Mouse (Mus musculus): ENCODE measurements around the gene Notch2. TPM values are rescaled to one million over a fixed set of nuclear protein-coding genes. Genes with fewer than 3 reads are reported as not detected.
"Not testable (repeated sequence)": the region's sequence is repeated elsewhere in the genome, so short reads cannot be mapped to it uniquely, and the experiment has no call there.

The Notch2 gene
- polyA plus RNA-seq, 1 experiment from 2014 or later = 20.8 TPM

- Histone ChIP-seq H3K36me3 (ENCODE audit: control insufficient read depth, insufficient read depth, low read length) (no peaks in the 10 kb centered on the region), H3K27me3 (ENCODE audit: control insufficient read depth, insufficient read depth, low read length) (no peaks in the 10 kb centered on the region), H3K4me2 (replicated peaks; ENCODE audit: low read depth, low read length) (no peak overlapping the region), H3K9ac (ENCODE audit: low read depth, low read length) (no peak overlapping the region), H3K4me3 (ENCODE audit: low read depth, low read length) (no peak overlapping the region), H3K4me1 (replicated peaks; ENCODE audit: control insufficient read depth, insufficient read depth, low read length) (no peaks in the 10 kb centered on the region), H3K9me3 (ENCODE audit: control insufficient read depth, low read length) (no peaks in the 10 kb centered on the region), H3K27ac (ENCODE audit: low read depth, low read length) (no peak overlapping the region)
- ATAC-seq (ENCODE audit: low FRiP score) = no peak
- WGBS = 76% methylated on average over 1 of the region's 1 CpGs
- DNase-seq (ENCODE audit: low spot score) = no peak
Measured at GRCm38 (mm10) chr3:98049671-98050070, 36.3 kb downstream of the Notch2 start.

DNA sequence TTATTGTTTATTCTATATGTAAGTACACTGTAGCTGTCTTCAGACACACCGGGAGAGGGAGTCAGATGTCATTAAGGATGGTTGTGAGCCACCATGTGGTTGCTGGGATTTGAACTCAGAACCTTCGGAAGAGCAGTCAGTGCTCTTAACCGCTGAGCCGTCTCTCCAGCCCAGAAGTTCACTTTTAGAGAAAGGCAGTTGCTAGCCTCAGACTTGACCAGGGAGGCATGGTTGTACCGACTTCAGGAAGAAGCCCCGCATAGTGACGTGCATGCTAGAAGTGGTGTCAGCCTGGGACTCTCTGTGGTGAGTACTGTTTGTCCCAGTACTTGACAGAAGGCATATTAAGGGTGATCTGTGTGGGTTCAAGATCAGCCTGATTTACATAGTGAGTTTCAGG lies 36.8 kb downstream of the Notch2 start:
- H3K4me2 ChIP-seq (replicated peaks; ENCODE audit: low read depth, low read length); H3K9me3 ChIP-seq (ENCODE audit: control insufficient read depth, low read length); H3K36me3 ChIP-seq (ENCODE audit: control insufficient read depth, insufficient read depth, low read length); DNase-seq (ENCODE audit: low spot score); H3K9ac ChIP-seq (ENCODE audit: low read depth, low read length); H3K4me3 ChIP-seq (ENCODE audit: low read depth, low read length); H3K27me3 ChIP-seq (ENCODE audit: control insufficient read depth, insufficient read depth, low read length); ATAC-seq (ENCODE audit: low FRiP score); H3K4me1 ChIP-seq (replicated peaks; ENCODE audit: control insufficient read depth, insufficient read depth, low read length); H3K27ac ChIP-seq (ENCODE audit: low read depth, low read length): not testable (repeated sequence)
- 90% methylated on average over 7 of the region's 7 CpGs for WGBS

- WGBS = 66% methylated on average over 14 of the region's 14 CpGs
- H3K4me2 ChIP-seq (replicated peaks; ENCODE audit: low read depth, low read length) = no peak overlapping the region
- H3K4me1 ChIP-seq (replicated peaks; ENCODE audit: control insufficient read depth, insufficient read depth, low read length) = no peaks in the 10 kb centered on the region
- H3K4me3 ChIP-seq (ENCODE audit: low read depth, low read length) = no peak overlapping the region
- DNase-seq (ENCODE audit: low spot score) = no peak
- H3K9ac ChIP-seq (ENCODE audit: low read depth, low read length) = no peak overlapping the region
- no peak overlapping the region for H3K27ac ChIP-seq (ENCODE audit: low read depth, low read length)
- no peaks in the 10 kb centered on the region for H3K9me3 ChIP-seq (ENCODE audit: control insufficient read depth, low read length)
- ATAC-seq (ENCODE audit: low FRiP score) = no peak
- no peaks in the 10 kb centered on the region for H3K27me3 ChIP-seq (ENCODE audit: control insufficient read depth, insufficient read depth, low read length)
- H3K36me3 ChIP-seq (ENCODE audit: control insufficient read depth, insufficient read depth, low read length) = no peaks in the 10 kb centered on the region
Measured at GRCm38 (mm10) chr3:98050492-98051406, 37.4 kb downstream of the Notch2 start.

GRCm38 (mm10) chr3:98051407-98051968 lies 38.2 kb downstream of the Notch2 start:
- Histone ChIP-seq H3K9me3 (ENCODE audit: control insufficient read depth, low read length) (no peaks in the 10 kb centered on the region), H3K4me3 (ENCODE audit: low read depth, low read length) (no peak overlapping the region), H3K4me2 (replicated peaks; ENCODE audit: low read depth, low read length) (no peak overlapping the region), H3K4me1 (replicated peaks; ENCODE audit: control insufficient read depth, insufficient read depth, low read length) (no peaks in the 10 kb centered on the region), H3K9ac (ENCODE audit: low read depth, low read length) (no peak overlapping the region), H3K27ac (ENCODE audit: low read depth, low read length) (no peak overlapping the region), H3K36me3 (ENCODE audit: control insufficient read depth, insufficient read depth, low read length) (no peaks in the 10 kb centered on the region), H3K27me3 (ENCODE audit: control insufficient read depth, insufficient read depth, low read length) (no peaks in the 10 kb centered on the region)
- ATAC-seq (ENCODE audit: low FRiP score) (0 out of 2 replicates have a peak, but pooled peaks have one; percentile 36), DNase-seq (ENCODE audit: low spot score) (no peak)
- 48% methylated on average over 16 of the region's 16 CpGs for WGBS

GRCm38 (mm10) chr3:98052507-98053430 lies 39.4 kb downstream of the Notch2 start:
- Histone ChIP-seq H3K36me3 (ENCODE audit: control insufficient read depth, insufficient read depth, low read length) (no peaks in the 10 kb centered on the region), H3K4me1 (replicated peaks; ENCODE audit: control insufficient read depth, insufficient read depth, low read length) (no peaks in the 10 kb centered on the region), H3K4me3 (ENCODE audit: low read depth, low read length) (no peak overlapping the region), H3K9ac (ENCODE audit: low read depth, low read length) (no peak overlapping the region), H3K27ac (ENCODE audit: low read depth, low read length) (no peak overlapping the region), H3K27me3 (ENCODE audit: control insufficient read depth, insufficient read depth, low read length) (no peaks in the 10 kb centered on the region), H3K4me2 (replicated peaks; ENCODE audit: low read depth, low read length) (no peak overlapping the region), H3K9me3 (ENCODE audit: control insufficient read depth, low read length) (no peaks in the 10 kb centered on the region)
- 80% methylated on average over 16 of the region's 16 CpGs for WGBS
- DNase-seq (ENCODE audit: low spot score) (no peak), ATAC-seq (ENCODE audit: low FRiP score) (no peak)

DNA sequence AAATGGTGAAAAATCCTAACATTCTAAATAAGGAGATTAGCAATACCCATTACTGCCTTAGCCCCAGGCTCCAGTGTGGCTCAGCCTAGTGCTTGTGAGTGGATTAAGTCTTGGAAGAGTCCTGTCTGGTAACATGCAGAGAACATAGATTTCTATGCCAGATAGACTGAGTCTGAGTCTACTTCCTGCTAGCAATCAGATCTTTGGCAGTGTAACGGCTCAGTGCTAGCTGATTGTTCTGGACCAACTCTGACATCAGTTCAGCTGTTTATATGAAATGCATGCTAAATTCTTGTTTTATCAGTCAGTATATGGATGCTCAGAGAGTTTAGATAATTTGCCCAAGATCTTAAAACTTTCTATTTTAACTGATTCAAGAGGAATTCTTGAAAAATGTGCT lies 40.5 kb downstream of the Notch2 start:
- Histone ChIP-seq H3K36me3 (ENCODE audit: control insufficient read depth, insufficient read depth, low read length) (no peaks in the 10 kb centered on the region), H3K9me3 (ENCODE audit: control insufficient read depth, low read length) (no peaks in the 10 kb centered on the region), H3K4me2 (replicated peaks; ENCODE audit: low read depth, low read length) (no peak overlapping the region), H3K27me3 (ENCODE audit: control insufficient read depth, insufficient read depth, low read length) (no peaks in the 10 kb centered on the region), H3K27ac (ENCODE audit: low read depth, low read length) (no peak overlapping the region), H3K4me1 (replicated peaks; ENCODE audit: control insufficient read depth, insufficient read depth, low read length) (no peaks in the 10 kb centered on the region), H3K9ac (ENCODE audit: low read depth, low read length) (no peak overlapping the region), H3K4me3 (ENCODE audit: low read depth, low read length) (no peak overlapping the region)
- no peak for ATAC-seq (ENCODE audit: low FRiP score)
- DNase-seq (ENCODE audit: low spot score) = no peak
- 80% methylated on average over 1 of the region's 1 CpGs for WGBS

DNA sequence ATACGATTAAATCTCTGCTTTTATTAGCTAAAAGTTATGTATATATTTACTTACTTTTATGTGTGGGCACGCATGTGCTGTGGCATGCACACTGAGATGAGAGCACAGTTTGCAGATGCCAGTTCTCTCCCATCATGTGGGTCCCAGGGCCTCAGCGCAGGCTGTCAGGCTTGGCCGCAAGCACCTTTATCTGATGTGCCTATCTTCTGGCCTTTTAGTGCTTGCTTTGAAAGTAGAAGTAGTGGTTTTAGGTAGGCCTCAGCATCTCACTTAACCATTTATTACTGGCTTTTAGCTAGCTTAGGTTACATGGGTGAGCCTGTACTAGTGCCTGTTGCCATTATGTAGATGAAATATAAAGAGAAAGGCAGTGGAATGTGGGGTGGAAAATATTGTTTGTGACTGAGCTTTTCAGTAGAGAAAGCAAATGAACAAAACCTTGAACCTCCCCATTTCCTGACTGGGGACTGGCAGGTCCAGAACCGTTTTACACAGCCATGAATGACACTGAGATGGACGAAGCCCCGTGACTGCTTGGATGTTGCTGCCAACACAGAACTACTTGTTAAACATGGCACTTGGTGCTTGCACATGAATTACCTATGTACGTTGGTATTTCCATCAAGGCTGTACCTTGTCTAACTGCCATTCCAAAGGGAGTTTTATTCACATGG lies 41.1 kb downstream of the Notch2 start:
- 90% methylated on average over 8 of the region's 8 CpGs for WGBS
- H3K36me3 ChIP-seq (ENCODE audit: control insufficient read depth, insufficient read depth, low read length) = no peaks in the 10 kb centered on the region
- H3K9ac ChIP-seq (ENCODE audit: low read depth, low read length) = no peak overlapping the region
- H3K4me1 ChIP-seq (replicated peaks; ENCODE audit: control insufficient read depth, insufficient read depth, low read length) = no peaks in the 10 kb centered on the region
- no peak overlapping the region for H3K4me2 ChIP-seq (replicated peaks; ENCODE audit: low read depth, low read length)
- DNase-seq (ENCODE audit: low spot score) (no peak), ATAC-seq (ENCODE audit: low FRiP score) (no peak)
- no peak overlapping the region for H3K27ac ChIP-seq (ENCODE audit: low read depth, low read length)
- H3K9me3 ChIP-seq (ENCODE audit: control insufficient read depth, low read length) = no peaks in the 10 kb centered on the region
- no peak overlapping the region for H3K4me3 ChIP-seq (ENCODE audit: low read depth, low read length)
- H3K27me3 ChIP-seq (ENCODE audit: control insufficient read depth, insufficient read depth, low read length) = no peaks in the 10 kb centered on the region

- Histone ChIP-seq H3K9me3 (ENCODE audit: control insufficient read depth, low read length) (no peaks in the 10 kb centered on the region), H3K4me1 (replicated peaks; ENCODE audit: control insufficient read depth, insufficient read depth, low read length) (no peaks in the 10 kb centered on the region; the same call in 1 of the 2 replicates), H3K4me2 (replicated peaks; ENCODE audit: low read depth, low read length) (no peak overlapping the region), H3K36me3 (ENCODE audit: control insufficient read depth, insufficient read depth, low read length) (no peaks in the 10 kb centered on the region), H3K27me3 (ENCODE audit: control insufficient read depth, insufficient read depth, low read length) (no peaks in the 10 kb centered on the region), H3K27ac (ENCODE audit: low read depth, low read length) (no peak overlapping the region), H3K9ac (ENCODE audit: low read depth, low read length) (no peak overlapping the region), H3K4me3 (ENCODE audit: low read depth, low read length) (no peak overlapping the region)
- WGBS = 90% methylated on average over 6 of the region's 6 CpGs
- DNase-seq (ENCODE audit: low spot score) (no peak), ATAC-seq (ENCODE audit: low FRiP score) (no peak)
Measured at GRCm38 (mm10) chr3:98055008-98055345, 41.6 kb downstream of the Notch2 start.

Measured in hindbrain, embryonic 11.5 days (tissue).